Mouse (Mus musculus) kidney, postnatal 36 days (tissue): ENCODE measurements at regions not wholly inside any gene's neighbourhood (a gene's known extent, or its start where the extent isn't known, plus 50 kb on each side); places are given as distances from the start of the nearest gene placed in this dataset.
A peak's percentile ranks its signal among the peaks of the same experiment; 100 is the strongest.

Experiments
- DNase-seq, 2 experiments: peaks; one replicate each; pipeline ENCODE4 v3.0.0; 2021 to 2022; ENCODE audit warnings: mixed read lengths in 2 of 2

GRCm38 (mm10) chr12:91980321-91980720 is 131.4 kb upstream of the Sel1l start:
- DNase-seq, result no peak

- DNase-seq, result no peak
Observed at GRCm38 (mm10) chr12:91971045-91971444, 122.1 kb upstream of the Sel1l start.

GRCm38 (mm10) chr12:91965937-91966336 is 117.0 kb upstream of the Sel1l start:
- no peak for DNase-seq

GRCm38 (mm10) chr12:91963239-91963638 is 114.3 kb upstream of the Sel1l start:
- DNase-seq, result no peak

GRCm38 (mm10) chr12:91958086-91958485 is 109.1 kb upstream of the Sel1l start:
- DNase-seq, result no peak

GRCm38 (mm10) chr12:91956411-91956810 is 107.5 kb upstream of the Sel1l start:
- DNase-seq, result no peak

- no peak for DNase-seq
Observed at GRCm38 (mm10) chr12:91948602-91949167, 99.7 kb upstream of the Sel1l start.

GRCm38 (mm10) chr12:91947998-91948397 is 99.0 kb upstream of the Sel1l start:
- DNase-seq, result no peak

GRCm38 (mm10) chr12:91946541-91946940 is 97.6 kb upstream of the Sel1l start:
- DNase-seq, result no peak

GRCm38 (mm10) chr12:91932490-91933361 is 83.8 kb upstream of the Sel1l start:
- no peak for DNase-seq

- DNase-seq, result no peak
Observed at GRCm38 (mm10) chr12:91931586-91931985, 82.6 kb upstream of the Sel1l start.

- no peak for DNase-seq
Observed at GRCm38 (mm10) chr12:91929386-91930054, 80.6 kb upstream of the Sel1l start.

GRCm38 (mm10) chr12:91927576-91927975 is 78.6 kb upstream of the Sel1l start:
- DNase-seq, result peak in 1 of 2 experiments; percentile 22

- no peak for DNase-seq
Observed at GRCm38 (mm10) chr12:91915486-91915885, 66.5 kb upstream of the Sel1l start.

GRCm38 (mm10) chr12:91910529-91910928 is 61.6 kb upstream of the Sel1l start:
- no peak for DNase-seq
